Mouse (Mus musculus) cerebellum, adult 2 months (tissue): ENCODE results near the gene Mxd4.

Experiments
- CTCF ChIP-seq: fragments of 200-500 bp; IDR thresholded peaks from 2 replicates; pipeline ENCODE4 v1.5.1; 2011; ENCODE audit warnings: low read depth, mild to moderate bottlenecking, control low read depth, low read length, moderate library complexity, borderline replicate concordance; ENCODE audit not compliant: insufficient read depth
- POLR2A ChIP-seq: fragments of 200-500 bp; IDR thresholded peaks from 2 replicates; pipeline ENCODE4 v1.6.1; 2011; ENCODE audit warnings: low read length, control low read depth, borderline replicate concordance; ENCODE audit not compliant: insufficient read depth

GRCm38 (mm10) chr5:34207503-34207902 is 20.0 kb upstream of the Mxd4 start:
- TF ChIP-seq CTCF (no peak), POLR2A (no peak)
